Mouse (Mus musculus) limb, embryonic 13.5 days (tissue): Measurements from ENCODE around the gene Map9. TPM values are rescaled to one million over a fixed set of nuclear protein-coding genes. Genes with fewer than 3 reads are reported as not detected.

ENCODE experiments used
- ATAC-seq: fragments of 200-750 bp; cut with Nextera tagmentation; 2 replicates; pipeline ENCODE4 v1.8.0; 2017; ENCODE audit warnings: low read depth, moderate number of reproducible peaks, moderate TSS enrichment; ENCODE audit not compliant: low FRiP score
- H3K27ac ChIP-seq: fragments of 300-500 bp; sonication (generic); 2 replicates; pipeline ENCODE4 v1.5.1; 2015; ENCODE audit warnings: inconsistent platforms, mild to moderate bottlenecking, moderate library complexity
- H3K27me3 ChIP-seq: fragments of 300-500 bp; sonication (generic); 2 replicates; pipeline ENCODE4 v1.6.1; 2015; ENCODE audit warnings: mild to moderate bottlenecking, inconsistent platforms
- H3K36me3 ChIP-seq: fragments of 300-500 bp; sonication (generic); 2 replicates; pipeline ENCODE4 v1.6.1; 2015; ENCODE audit warnings: inconsistent platforms, mild to moderate bottlenecking, moderate library complexity
- H3K4me1 ChIP-seq: fragments of 300-500 bp; sonication (generic); 2 replicates; pipeline ENCODE4 v1.6.1; 2015; ENCODE audit warnings: inconsistent platforms
- H3K4me2 ChIP-seq: fragments of 300-500 bp; sonication (generic); replicated peaks from 2 replicates; pipeline ENCODE4 v1.6.1; 2015; ENCODE audit warnings: inconsistent platforms, mild to moderate bottlenecking, moderate library complexity
- H3K4me3 ChIP-seq: fragments of 300-500 bp; sonication (generic); 2 replicates; pipeline ENCODE4 v1.5.1; 2015; ENCODE audit warnings: moderate library complexity, mild to moderate bottlenecking, inconsistent platforms
- H3K9ac ChIP-seq: fragments of 300-500 bp; sonication (generic); 2 replicates; pipeline ENCODE4 v1.6.1; 2015; ENCODE audit warnings: mild to moderate bottlenecking, inconsistent platforms
- H3K9me3 ChIP-seq: fragments of 300-500 bp; sonication (generic); 2 replicates; pipeline ENCODE4 v1.6.1; 2016; ENCODE audit warnings: inconsistent platforms
- WGBS: fragments of 180-500 bp; shearing (Covaris S2); methylation state at CpG from one replicate; pipeline ENCODE4 v1.1.7; 2015; 5-methylcytosine and 5-hydroxymethylcytosine counted together
- polyA plus RNA-seq: library from polyadenylated mRNA; unstranded; fragments of >200 nt; fragmentation: Nextera tagmentation; extraction: Ambion mirVana; gene quantifications from 2 replicates; pipeline ENCODE4 v1.2.1, GENCODE M21; 2015

The Map9 gene
- polyA plus RNA-seq, 1 experiment from 2014 or later, result 9.4 TPM

DNA sequence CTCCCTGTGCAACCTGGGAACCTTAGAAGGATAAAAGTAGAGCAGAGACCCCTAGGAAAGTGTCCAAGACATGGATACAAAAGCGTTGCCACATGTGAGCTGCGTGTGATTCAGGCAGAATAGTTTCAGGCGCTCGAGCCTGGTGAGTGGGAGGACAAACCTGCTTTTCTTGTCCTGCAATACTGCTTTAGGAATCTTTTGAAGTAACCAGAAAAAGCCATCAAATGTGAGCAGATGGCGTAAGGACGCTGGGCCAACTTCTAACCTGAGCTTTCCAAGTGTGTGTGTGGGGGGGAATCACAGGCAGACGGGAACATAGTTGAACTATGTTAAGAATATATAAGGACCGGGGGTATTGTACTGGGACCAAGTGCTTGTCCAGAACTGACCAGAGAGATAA, 6.7 kb downstream of the Map9 start:
- no peak overlapping the region for H3K4me3 ChIP-seq
- H3K27me3 ChIP-seq, result no peaks in the 10 kb centered on the region
- H3K9me3 ChIP-seq, result no peaks in the 10 kb centered on the region
- no peak overlapping the region for H3K9ac ChIP-seq
- H3K27ac ChIP-seq, result no peak overlapping the region
- no peak overlapping the region for H3K4me2 ChIP-seq
- no peaks in the 10 kb centered on the region; the same call in 1 of the 2 replicates for H3K4me1 ChIP-seq
- peaks cover 18% of the 10 kb centered on the region for H3K36me3 ChIP-seq
- ATAC-seq, result no peak
- 84% methylated on average over 8 of the region's 8 CpGs for WGBS

DNA sequence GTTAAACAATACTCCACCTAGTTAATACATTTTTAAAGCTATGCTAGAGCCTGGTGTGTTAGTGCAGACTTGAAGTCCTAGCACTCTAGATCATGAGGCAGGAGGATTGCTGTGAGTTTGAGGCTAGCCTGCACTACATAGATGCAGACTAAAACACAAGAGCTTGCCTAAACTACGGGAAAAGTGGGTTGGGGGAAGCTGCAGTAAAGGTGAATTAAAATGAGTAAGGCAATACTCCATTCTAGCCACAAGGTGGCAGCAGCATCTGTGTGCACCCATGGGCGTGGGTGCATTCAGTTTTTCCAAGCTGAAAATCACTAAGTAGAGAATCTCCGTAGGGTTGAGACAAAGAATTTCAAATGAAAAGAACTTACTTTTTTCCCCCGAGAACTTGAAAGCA, 7.1 kb downstream of the Map9 start:
- H3K4me3 ChIP-seq, result no peak overlapping the region
- H3K36me3 ChIP-seq, result peaks cover 18% of the 10 kb centered on the region
- H3K9ac ChIP-seq, result no peak overlapping the region
- H3K27me3 ChIP-seq, result no peaks in the 10 kb centered on the region
- peaks cover 3% of the 10 kb centered on the region; the same call in 1 of the 2 replicates for H3K4me1 ChIP-seq
- H3K9me3 ChIP-seq, result no peaks in the 10 kb centered on the region
- WGBS, result 40% methylated on average over 4 of the region's 4 CpGs
- no peak overlapping the region for H3K27ac ChIP-seq
- ATAC-seq, result no peak
- H3K4me2 ChIP-seq, result no peak overlapping the region

- no peak overlapping the region for H3K4me2 ChIP-seq
- no peak for ATAC-seq
Observed at GRCm38 (mm10) chr3:82369063-82369860, 11.4 kb downstream of the Map9 start.

DNA sequence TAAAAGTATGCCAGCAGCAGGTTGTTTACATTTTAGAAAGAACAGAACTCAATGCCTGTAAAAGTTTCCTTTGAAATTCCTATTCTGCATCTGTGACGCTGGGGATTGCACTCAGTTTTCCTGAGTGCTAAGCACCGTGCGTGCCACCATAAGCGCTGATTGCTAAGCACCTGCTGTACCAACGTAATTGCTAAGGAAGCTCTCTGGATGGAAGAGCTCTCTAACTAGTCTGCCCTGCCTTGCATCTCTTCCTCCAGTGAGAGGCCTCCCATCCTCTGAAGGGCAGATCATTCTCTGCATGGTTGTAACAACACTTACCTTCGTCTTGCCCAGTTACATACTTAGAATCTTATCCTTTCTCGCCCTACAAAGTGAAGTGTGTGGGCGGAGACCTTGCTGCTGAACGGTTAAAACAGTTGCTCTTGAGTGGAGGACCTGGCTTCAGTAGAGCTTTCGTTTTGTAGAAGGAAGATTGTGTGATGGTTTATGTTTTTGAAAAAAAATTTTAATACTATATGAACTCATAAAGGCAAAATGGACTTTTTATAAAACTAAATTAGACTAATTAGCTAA, 12.7 kb downstream of the Map9 start:
- Histone ChIP-seq H3K4me2 (no peak overlapping the region), H3K36me3 (peaks cover 22% of the 10 kb centered on the region), H3K27me3 (no peaks in the 10 kb centered on the region), H3K27ac (no peak overlapping the region), H3K9me3 (no peaks in the 10 kb centered on the region), H3K9ac (no peak overlapping the region), H3K4me1 (peaks cover 5% of the 10 kb centered on the region; the same call in 1 of the 2 replicates), H3K4me3 (no peak overlapping the region)
- no peak for ATAC-seq
- 78% methylated on average over 10 of the region's 10 CpGs for WGBS

More at GRCm38 (mm10) chr3:82369063-82369860, 11.4 kb downstream of the Map9 start:
- Histone ChIP-seq H3K36me3 (peaks cover 22% of the 10 kb centered on the region), H3K27me3 (no peaks in the 10 kb centered on the region), H3K27ac (no peak overlapping the region), H3K4me1 (peaks cover 5% of the 10 kb centered on the region; the same call in 1 of the 2 replicates), H3K9ac (no peak overlapping the region), H3K4me3 (no peak overlapping the region), H3K9me3 (no peaks in the 10 kb centered on the region)
- 78% methylated on average over 21 of the region's 21 CpGs for WGBS

GRCm38 (mm10) chr3:82376965-82377364, 19.1 kb downstream of the Map9 start:
- ATAC-seq, result 0 out of 2 replicates have a peak, but pooled peaks have one; percentile 28
- H3K4me1 ChIP-seq, result no peaks in the 10 kb centered on the region
- H3K27me3 ChIP-seq, result no peaks in the 10 kb centered on the region
- WGBS, result 85% methylated on average over 14 of the region's 14 CpGs
- H3K4me3 ChIP-seq, result no peak overlapping the region
- no peak overlapping the region for H3K27ac ChIP-seq
- H3K9ac ChIP-seq, result no peak overlapping the region
- peaks cover 55% of the 10 kb centered on the region for H3K36me3 ChIP-seq
- H3K9me3 ChIP-seq, result no peaks in the 10 kb centered on the region
- H3K4me2 ChIP-seq, result no peak overlapping the region

GRCm38 (mm10) chr3:82382325-82382724, 24.5 kb downstream of the Map9 start:
- ATAC-seq, result peak; percentile 51; the same call in 1 of the 2 replicates
- H3K9ac ChIP-seq, result no peak overlapping the region
- peaks cover 58% of the 10 kb centered on the region for H3K36me3 ChIP-seq
- no peak overlapping the region for H3K27ac ChIP-seq
- H3K9me3 ChIP-seq, result no peaks in the 10 kb centered on the region
- peaks cover 4% of the 10 kb centered on the region for H3K4me1 ChIP-seq
- WGBS, result 64% methylated on average over 11 of the region's 11 CpGs
- no peaks in the 10 kb centered on the region for H3K27me3 ChIP-seq
- no peak overlapping the region for H3K4me3 ChIP-seq
- no peak overlapping the region for H3K4me2 ChIP-seq

DNA sequence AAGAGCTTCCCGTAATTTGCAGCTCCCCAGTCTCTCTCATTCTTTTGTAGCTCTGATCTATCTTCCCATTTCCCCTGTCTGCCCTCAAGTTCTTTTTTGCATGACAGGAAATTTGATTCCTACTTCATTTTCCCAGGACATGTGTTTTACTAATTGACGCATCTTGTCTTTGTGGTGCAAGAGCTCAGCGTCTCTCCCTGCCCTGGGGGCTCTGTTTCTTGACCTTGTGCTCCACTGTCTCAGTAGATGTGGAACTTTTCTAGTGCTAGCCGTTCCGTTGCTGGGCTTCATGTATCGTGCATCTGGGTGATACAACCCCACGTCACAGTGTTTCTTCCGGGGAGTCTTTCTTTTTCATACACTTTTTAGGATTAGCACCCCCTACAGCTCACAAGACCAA, 27.2 kb downstream of the Map9 start:
- WGBS, result 77% methylated on average over 8 of the region's 8 CpGs
- H3K9me3 ChIP-seq, result no peaks in the 10 kb centered on the region
- no peaks in the 10 kb centered on the region for H3K27me3 ChIP-seq
- no peak overlapping the region for H3K9ac ChIP-seq
- ATAC-seq, result no peak
- H3K36me3 ChIP-seq, result peaks cover 43% of the 10 kb centered on the region
- no peak overlapping the region for H3K4me2 ChIP-seq
- no peak overlapping the region for H3K4me3 ChIP-seq
- H3K4me1 ChIP-seq, result peaks cover 4% of the 10 kb centered on the region
- no peak overlapping the region for H3K27ac ChIP-seq

DNA sequence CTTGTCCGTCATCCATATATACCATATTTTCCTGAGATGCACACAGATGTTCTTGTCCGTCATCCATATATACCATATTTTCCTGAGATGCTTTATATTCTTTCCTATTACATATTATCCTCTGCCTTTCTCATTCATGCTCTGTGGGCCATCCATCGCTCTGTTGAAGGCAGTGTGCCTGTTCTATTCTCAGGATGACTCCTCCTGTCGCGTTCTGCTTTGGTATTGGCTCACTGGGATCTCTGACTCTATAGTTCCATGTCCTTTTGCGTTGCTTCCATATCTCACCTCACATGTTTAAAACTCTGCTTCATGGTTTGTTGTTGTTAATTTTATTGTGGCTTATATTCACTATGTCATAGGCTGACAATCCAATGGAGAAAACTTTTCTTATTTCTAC, 48.0 kb downstream of the Map9 start:
- no peaks in the 10 kb centered on the region for H3K27me3 ChIP-seq
- WGBS, result 90% methylated on average over 6 of the region's 6 CpGs
- no peaks in the 10 kb centered on the region for H3K36me3 ChIP-seq
- no peaks in the 10 kb centered on the region for H3K9me3 ChIP-seq
- H3K4me1 ChIP-seq, result no peaks in the 10 kb centered on the region
- no peak overlapping the region for H3K27ac ChIP-seq
- H3K9ac ChIP-seq, result no peak overlapping the region
- no peak overlapping the region for H3K4me3 ChIP-seq
- H3K4me2 ChIP-seq, result no peak overlapping the region
- no peak for ATAC-seq

DNA sequence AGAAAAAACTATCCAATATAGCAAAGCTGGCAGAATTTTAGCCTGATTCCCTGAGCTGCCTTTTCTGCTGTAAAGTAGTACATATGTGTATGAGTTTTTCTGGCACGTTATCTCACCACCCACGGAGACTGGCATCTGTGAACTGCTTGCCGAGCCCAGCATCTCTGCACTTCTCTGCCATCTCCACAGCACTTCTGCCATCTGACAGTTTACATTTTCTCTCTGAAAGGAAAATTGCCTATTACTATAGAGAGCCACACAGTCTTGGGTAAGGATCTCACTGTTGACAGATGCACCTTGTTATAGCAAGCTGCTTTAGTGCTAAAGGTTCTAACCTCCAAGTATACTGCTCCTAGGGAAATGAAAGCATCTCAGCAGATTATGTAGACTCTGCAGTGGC, 48.5 kb downstream of the Map9 start:
- WGBS, result 83% methylated on average over 3 of the region's 3 CpGs

GRCm38 (mm10) chr3:82407432-82407831, 49.6 kb downstream of the Map9 start:
- no peaks in the 10 kb centered on the region for H3K9me3 ChIP-seq
- H3K4me3 ChIP-seq, result no peak overlapping the region
- ATAC-seq, result no peak
- H3K27me3 ChIP-seq, result no peaks in the 10 kb centered on the region
- 57% methylated on average over 2 of the region's 2 CpGs for WGBS
- no peak overlapping the region for H3K27ac ChIP-seq
- H3K36me3 ChIP-seq, result no peaks in the 10 kb centered on the region
- no peak overlapping the region for H3K9ac ChIP-seq
- no peak overlapping the region for H3K4me2 ChIP-seq
- H3K4me1 ChIP-seq, result no peaks in the 10 kb centered on the region

More for the DNA sequence above, 48.5 kb downstream of the Map9 start:
- no peaks in the 10 kb centered on the region for H3K9me3 ChIP-seq
- no peak overlapping the region for H3K27ac ChIP-seq
- no peaks in the 10 kb centered on the region for H3K4me1 ChIP-seq
- H3K9ac ChIP-seq, result no peak overlapping the region
- no peaks in the 10 kb centered on the region for H3K27me3 ChIP-seq
- no peak overlapping the region for H3K4me2 ChIP-seq
- no peak overlapping the region for H3K4me3 ChIP-seq
- H3K36me3 ChIP-seq, result no peaks in the 10 kb centered on the region
- no peak for ATAC-seq

GRCm38 (mm10) chr3:82412397-82412796, 54.6 kb downstream of the Map9 start:
- no peak overlapping the region for H3K9ac ChIP-seq
- H3K36me3 ChIP-seq, result no peaks in the 10 kb centered on the region
- no peaks in the 10 kb centered on the region for H3K27me3 ChIP-seq
- H3K27ac ChIP-seq, result no peak overlapping the region
- no peaks in the 10 kb centered on the region for H3K9me3 ChIP-seq
- ATAC-seq, result no peak
- H3K4me3 ChIP-seq, result no peak overlapping the region
- no peak overlapping the region for H3K4me2 ChIP-seq
- no peaks in the 10 kb centered on the region for H3K4me1 ChIP-seq

DNA sequence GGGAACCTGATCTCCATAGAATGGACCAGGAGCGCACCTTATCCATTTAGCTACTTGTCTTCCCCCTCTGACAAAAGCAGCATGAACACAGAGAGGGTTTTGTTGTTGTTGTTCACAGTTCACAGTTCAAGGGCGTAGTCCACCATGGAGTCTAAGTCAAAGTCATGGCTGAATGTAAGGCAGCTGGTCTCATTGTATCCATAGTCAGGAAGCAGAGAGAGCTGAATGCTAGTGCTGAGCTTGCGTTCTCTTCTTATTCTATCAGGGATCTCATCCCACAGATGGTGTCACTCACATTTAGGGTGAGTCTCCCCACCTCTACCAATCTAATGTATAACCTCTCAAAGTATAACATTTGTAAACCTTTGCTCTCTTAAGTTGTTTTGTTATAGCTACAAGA, 60.1 kb downstream of the Map9 start:
- no peak overlapping the region for H3K27ac ChIP-seq
- H3K4me1 ChIP-seq, result no peaks in the 10 kb centered on the region
- no peaks in the 10 kb centered on the region for H3K9me3 ChIP-seq
- no peaks in the 10 kb centered on the region for H3K36me3 ChIP-seq
- no peak overlapping the region for H3K4me3 ChIP-seq
- WGBS, result 83% methylated on average over 3 of the region's 3 CpGs
- no peak overlapping the region for H3K4me2 ChIP-seq
- no peak for ATAC-seq
- H3K27me3 ChIP-seq, result no peaks in the 10 kb centered on the region
- no peak overlapping the region for H3K9ac ChIP-seq
